Mouse (Mus musculus) spleen, postnatal 4 days (tissue): ENCODE measurements around the gene Ppfibp1.

Experiments used
- DNase-seq, 2 experiments: peaks; one replicate each; pipeline ENCODE4 v3.0.0; 2022; ENCODE audit warnings: low spot score in 2 of 2

The Ppfibp1 gene

GRCm38 (mm10) chr6:146881896-146882770 is 6.2 kb upstream of the Ppfibp1 start:
- no peak for DNase-seq

GRCm38 (mm10) chr6:146883426-146883825 is 4.9 kb upstream of the Ppfibp1 start:
- DNase-seq, result no peak

- no peak for DNase-seq
Measured at GRCm38 (mm10) chr6:146884171-146884570, 4.1 kb upstream of the Ppfibp1 start.

DNA sequence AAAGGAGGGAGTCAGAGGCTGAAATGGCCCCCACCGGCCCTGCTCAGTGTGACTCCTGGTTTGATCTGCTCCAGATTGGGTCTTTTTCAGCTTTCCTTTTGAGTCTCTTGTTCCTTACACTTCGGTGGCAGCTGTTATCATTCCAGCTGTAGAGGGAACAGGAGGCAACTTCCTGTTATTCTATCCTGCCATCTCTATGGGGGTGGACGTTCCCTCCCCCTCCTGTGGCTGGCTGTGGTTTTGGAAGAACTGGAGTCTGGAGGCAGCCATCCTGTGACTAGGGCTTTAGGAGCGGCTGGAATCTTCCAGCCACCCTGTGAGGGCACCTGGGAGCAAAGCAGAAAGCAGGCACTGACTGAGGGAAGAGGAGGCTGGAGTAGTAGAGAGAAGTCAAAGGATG is 3.4 kb upstream of the Ppfibp1 start:
- no peak for DNase-seq

GRCm38 (mm10) chr6:146888660-146889490 is 588 bp downstream of the Ppfibp1 start:
- no peak for DNase-seq

DNA sequence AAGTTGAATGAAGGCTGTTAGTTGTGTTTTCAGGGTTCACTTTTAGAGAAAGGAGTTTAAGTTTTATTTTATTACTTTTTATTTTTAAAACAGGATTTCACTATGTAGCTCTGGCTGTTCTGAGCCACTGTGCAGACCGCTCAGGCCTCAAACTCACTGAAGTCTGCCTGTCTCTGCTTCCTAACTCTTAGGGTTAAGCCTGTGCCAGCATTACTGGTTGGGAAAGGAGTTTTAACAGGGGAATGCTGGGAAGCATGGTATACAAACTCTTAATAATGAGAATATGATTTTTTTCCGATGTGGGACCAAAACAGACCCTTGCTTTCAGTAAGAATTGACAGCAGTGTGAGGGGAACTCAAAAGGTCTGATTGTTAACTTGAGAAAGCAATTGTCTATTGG is 1.9 kb downstream of the Ppfibp1 start:
- no peak for DNase-seq

DNA sequence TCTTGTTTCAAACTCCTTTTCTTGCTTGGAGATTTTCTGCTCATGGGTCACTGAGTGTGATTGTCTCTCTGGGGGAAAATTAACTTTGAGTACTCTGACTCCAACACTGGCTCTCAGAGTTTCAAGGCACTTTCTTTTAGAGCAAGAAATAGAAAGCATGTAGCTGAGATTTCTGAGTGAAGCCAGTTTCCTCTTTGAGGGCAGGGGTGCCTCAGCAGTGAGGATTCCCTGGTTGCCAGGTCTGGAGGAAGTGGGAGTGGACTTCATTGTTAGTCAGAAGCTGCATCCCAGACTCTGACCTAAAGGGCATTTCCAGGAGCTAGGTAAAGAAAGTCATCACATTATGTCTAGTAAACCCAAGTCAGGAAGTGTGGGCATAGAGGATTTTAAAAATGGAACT is 2.3 kb downstream of the Ppfibp1 start:
- no peak for DNase-seq

GRCm38 (mm10) chr6:146893890-146894289 is 5.6 kb downstream of the Ppfibp1 start:
- no peak for DNase-seq

DNA sequence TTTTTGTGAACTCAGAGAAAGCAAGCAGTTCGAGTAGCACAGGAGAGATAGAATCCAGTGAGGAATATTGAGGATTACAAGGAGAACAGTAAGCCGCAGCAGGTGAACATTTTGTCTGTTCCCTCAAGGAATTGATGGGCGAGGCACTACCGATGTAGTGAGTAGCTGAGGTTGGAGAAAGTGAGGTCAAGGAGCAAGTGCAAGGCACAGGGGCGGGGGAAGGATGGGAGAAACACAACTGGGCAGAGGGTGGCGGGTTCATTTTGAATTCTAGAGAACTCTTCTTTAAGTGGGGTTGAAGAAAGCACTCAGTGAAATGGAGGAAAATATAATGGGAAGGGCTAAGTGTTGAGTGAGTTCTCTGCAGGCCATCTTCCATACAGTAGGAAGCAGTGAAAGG is 10.4 kb downstream of the Ppfibp1 start:
- no peak for DNase-seq

DNA sequence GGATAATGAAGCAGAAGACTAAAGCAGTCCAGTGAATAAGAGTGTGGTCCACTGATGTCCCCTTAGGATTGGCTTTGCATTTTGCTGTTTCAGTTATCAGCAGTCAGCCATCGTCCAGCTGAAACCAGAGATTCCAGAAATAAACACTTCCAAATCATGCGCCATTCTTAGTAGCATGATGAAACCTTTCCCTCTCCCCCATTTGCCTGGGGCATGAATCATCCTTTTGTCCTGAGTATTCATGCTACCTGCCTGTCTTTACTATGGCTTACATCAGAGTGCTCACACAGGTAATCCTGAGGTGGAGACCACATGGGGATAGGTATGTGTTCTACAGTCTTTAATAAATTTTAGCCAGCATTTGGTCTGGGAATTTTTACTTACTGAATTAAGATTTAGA is 11.4 kb downstream of the Ppfibp1 start:
- no peak for DNase-seq

DNA sequence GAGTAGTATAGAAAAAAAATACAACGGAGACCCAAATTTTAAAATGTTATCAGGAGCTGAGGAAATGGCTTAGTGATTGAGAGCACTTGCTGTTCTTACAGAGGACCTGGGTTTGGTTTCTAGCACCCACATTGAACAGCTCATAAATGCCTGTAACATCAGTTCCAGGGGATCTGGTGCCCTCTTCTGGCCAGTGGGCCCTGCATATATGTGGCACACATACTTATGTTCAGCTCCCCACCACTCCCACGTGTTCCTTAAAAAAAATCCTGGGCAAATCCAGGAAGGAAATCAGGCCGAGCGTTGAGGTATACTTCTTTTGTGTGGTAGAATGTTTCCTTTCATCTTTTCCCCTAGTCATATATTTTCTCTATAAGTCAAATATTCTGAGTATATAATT is 13.6 kb downstream of the Ppfibp1 start:
- no peak for DNase-seq

DNA sequence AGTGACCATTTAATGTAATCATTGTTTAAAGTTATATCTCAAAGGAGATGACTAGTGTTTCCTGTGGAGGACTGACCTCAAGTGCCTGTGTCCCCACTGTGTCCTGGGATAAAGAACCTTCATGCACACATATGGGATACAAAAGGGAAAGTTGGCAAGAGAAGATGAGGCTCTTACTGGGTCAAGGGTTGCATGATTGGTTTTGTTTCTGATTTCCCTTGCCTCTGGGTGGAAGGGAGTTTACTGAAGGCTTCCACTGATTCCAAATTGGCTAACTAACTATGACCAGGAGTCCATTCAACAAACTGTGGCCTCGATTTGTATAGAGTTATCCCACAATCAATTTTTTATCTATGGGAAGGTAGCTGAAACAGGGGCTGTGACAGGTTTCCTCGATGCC is 15.3 kb downstream of the Ppfibp1 start:
- DNase-seq, result no peak

- DNase-seq, result no peak
Measured at GRCm38 (mm10) chr6:146904707-146905106, 16.4 kb downstream of the Ppfibp1 start.

GRCm38 (mm10) chr6:146906000-146906786 is 17.9 kb downstream of the Ppfibp1 start:
- no peak for DNase-seq

- DNase-seq, result no peak
Measured at GRCm38 (mm10) chr6:146907061-146907794, 18.9 kb downstream of the Ppfibp1 start.

DNA sequence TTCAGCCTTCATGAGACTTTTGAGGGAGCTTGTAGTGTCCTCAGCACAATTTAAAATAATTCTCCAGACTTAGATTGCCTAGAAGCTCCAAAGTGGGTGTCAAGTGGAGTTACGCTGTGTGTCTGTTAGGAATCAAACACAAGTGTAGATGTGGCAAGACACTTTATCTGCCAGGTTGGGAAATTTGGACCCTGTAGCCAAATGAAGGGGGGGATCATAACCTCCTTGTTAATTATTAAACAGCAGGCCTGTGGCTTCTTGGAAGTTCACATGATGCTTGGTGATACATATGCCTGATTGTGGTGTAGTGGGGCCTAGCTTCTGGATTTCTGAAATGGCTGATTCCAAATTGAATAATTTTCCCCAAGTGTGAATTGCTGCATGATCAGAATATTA is 19.5 kb downstream of the Ppfibp1 start:
- no peak for DNase-seq

- DNase-seq, result no peak
Measured at GRCm38 (mm10) chr6:146908801-146909200, 20.5 kb downstream of the Ppfibp1 start.

GRCm38 (mm10) chr6:146909725-146910489 is 21.6 kb downstream of the Ppfibp1 start:
- DNase-seq, result no peak

- no peak for DNase-seq
Measured at GRCm38 (mm10) chr6:146910801-146911200, 22.5 kb downstream of the Ppfibp1 start.

DNA sequence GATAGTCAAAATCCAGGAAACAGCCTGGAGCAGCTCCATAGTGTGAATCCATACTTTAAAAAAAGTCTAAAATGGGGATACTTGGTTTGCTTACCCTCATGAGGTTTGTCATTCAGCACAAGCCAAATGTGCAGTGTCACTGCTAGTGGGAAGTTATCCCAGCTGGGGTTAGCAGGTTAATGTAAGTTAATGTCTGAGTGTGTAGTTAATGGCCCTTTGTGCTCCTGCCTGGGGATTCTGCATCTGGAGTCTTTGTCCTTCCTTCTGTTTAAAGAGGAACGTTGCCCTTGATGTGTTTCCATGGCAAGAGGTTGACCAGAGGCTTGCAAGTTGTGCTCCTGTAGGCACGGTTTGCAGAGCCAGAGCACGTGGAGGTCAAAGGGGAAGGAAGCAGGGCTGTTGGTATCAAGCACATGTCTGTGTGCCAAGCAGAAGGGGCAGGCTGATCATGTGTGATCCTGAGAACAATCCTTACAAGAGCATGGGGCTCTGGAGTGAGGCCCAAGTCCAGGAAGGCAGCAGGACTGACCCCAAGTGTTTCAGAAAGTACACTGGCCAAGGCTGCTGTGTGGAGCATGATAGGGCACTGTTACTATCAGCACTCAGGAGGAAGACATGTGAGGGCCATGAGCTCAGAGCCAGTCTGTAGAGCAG is 24.7 kb downstream of the Ppfibp1 start:
- no peak for DNase-seq
